Mouse (Mus musculus): ENCODE results near the gene Eif4g3. TPM values are rescaled to one million over a fixed set of nuclear protein-coding genes. Genes with fewer than 3 reads are reported as not detected.
"Not testable (repeated sequence)": the region's sequence is repeated elsewhere in the genome, so short reads cannot be mapped to it uniquely, and the experiment has no call there.

The Eif4g3 gene
- total RNA-seq, 1 experiment from 2014 or later = 41.2 TPM

- ATAC-seq (replicated peaks in 1 of 2; ENCODE audit: insufficient read depth in 1 of 2, low FRiP score in 2 of 2, low TSS enrichment in 1 of 2, low read depth in 1 of 2, poor library complexity in 2 of 2, severe bottlenecking in 2 of 2) = no peak
Observed at GRCm38 (mm10) chr4:138040589-138040988, 47.8 kb downstream of the Eif4g3 start.

- ATAC-seq (replicated peaks in 1 of 2; ENCODE audit: insufficient read depth in 1 of 2, low FRiP score in 2 of 2, low TSS enrichment in 1 of 2, low read depth in 1 of 2, poor library complexity in 2 of 2, severe bottlenecking in 2 of 2) = no peak
Observed at GRCm38 (mm10) chr4:138041566-138042256, 48.9 kb downstream of the Eif4g3 start.

- no peak for ATAC-seq (replicated peaks in 1 of 2; ENCODE audit: insufficient read depth in 1 of 2, low FRiP score in 2 of 2, low TSS enrichment in 1 of 2, low read depth in 1 of 2, poor library complexity in 2 of 2, severe bottlenecking in 2 of 2)
Observed at GRCm38 (mm10) chr4:138042257-138042589, 49.4 kb downstream of the Eif4g3 start.

GRCm38 (mm10) chr4:138042625-138043024 is 49.8 kb downstream of the Eif4g3 start:
- no peak for ATAC-seq (replicated peaks in 1 of 2; ENCODE audit: insufficient read depth in 1 of 2, low FRiP score in 2 of 2, low TSS enrichment in 1 of 2, low read depth in 1 of 2, poor library complexity in 2 of 2, severe bottlenecking in 2 of 2)

GRCm38 (mm10) chr4:138044841-138045500 is 52.1 kb downstream of the Eif4g3 start:
- ATAC-seq (replicated peaks in 1 of 2; ENCODE audit: insufficient read depth in 1 of 2, low FRiP score in 2 of 2, low TSS enrichment in 1 of 2, low read depth in 1 of 2, poor library complexity in 2 of 2, severe bottlenecking in 2 of 2) = no peak

- ATAC-seq (replicated peaks in 1 of 2; ENCODE audit: insufficient read depth in 1 of 2, low FRiP score in 2 of 2, low TSS enrichment in 1 of 2, low read depth in 1 of 2, poor library complexity in 2 of 2, severe bottlenecking in 2 of 2) = no peak
Observed at GRCm38 (mm10) chr4:138045809-138046208, 53.0 kb downstream of the Eif4g3 start.

GRCm38 (mm10) chr4:138046371-138046770 is 53.5 kb downstream of the Eif4g3 start:
- ATAC-seq (replicated peaks in 1 of 2; ENCODE audit: insufficient read depth in 1 of 2, low FRiP score in 2 of 2, low TSS enrichment in 1 of 2, low read depth in 1 of 2, poor library complexity in 2 of 2, severe bottlenecking in 2 of 2) = no peak

- no peak for ATAC-seq (replicated peaks in 1 of 2; ENCODE audit: insufficient read depth in 1 of 2, low FRiP score in 2 of 2, low TSS enrichment in 1 of 2, low read depth in 1 of 2, poor library complexity in 2 of 2, severe bottlenecking in 2 of 2)
Observed at GRCm38 (mm10) chr4:138049547-138049946, 56.7 kb downstream of the Eif4g3 start.

GRCm38 (mm10) chr4:138051488-138051887 is 58.7 kb downstream of the Eif4g3 start:
- ATAC-seq (replicated peaks in 1 of 2; ENCODE audit: insufficient read depth in 1 of 2, low FRiP score in 2 of 2, low TSS enrichment in 1 of 2, low read depth in 1 of 2, poor library complexity in 2 of 2, severe bottlenecking in 2 of 2) = no peak

- no peak for ATAC-seq (replicated peaks in 1 of 2; ENCODE audit: insufficient read depth in 1 of 2, low FRiP score in 2 of 2, low TSS enrichment in 1 of 2, low read depth in 1 of 2, poor library complexity in 2 of 2, severe bottlenecking in 2 of 2)
Observed at GRCm38 (mm10) chr4:138056658-138057057, 63.8 kb downstream of the Eif4g3 start.

GRCm38 (mm10) chr4:138057196-138057754 is 64.5 kb downstream of the Eif4g3 start:
- not testable (repeated sequence) for ATAC-seq (replicated peaks in 1 of 2; ENCODE audit: insufficient read depth in 1 of 2, low FRiP score in 2 of 2, low TSS enrichment in 1 of 2, low read depth in 1 of 2, poor library complexity in 2 of 2, severe bottlenecking in 2 of 2)

- ATAC-seq (replicated peaks in 1 of 2; ENCODE audit: insufficient read depth in 1 of 2, low FRiP score in 2 of 2, low TSS enrichment in 1 of 2, low read depth in 1 of 2, poor library complexity in 2 of 2, severe bottlenecking in 2 of 2) = no peak
Observed at GRCm38 (mm10) chr4:138061161-138061560, 68.3 kb downstream of the Eif4g3 start.

- ATAC-seq (replicated peaks in 1 of 2; ENCODE audit: insufficient read depth in 1 of 2, low FRiP score in 2 of 2, low TSS enrichment in 1 of 2, low read depth in 1 of 2, poor library complexity in 2 of 2, severe bottlenecking in 2 of 2) = no peak
Observed at GRCm38 (mm10) chr4:138063372-138064265, 70.8 kb downstream of the Eif4g3 start.

- no peak for ATAC-seq (replicated peaks in 1 of 2; ENCODE audit: insufficient read depth in 1 of 2, low FRiP score in 2 of 2, low TSS enrichment in 1 of 2, low read depth in 1 of 2, poor library complexity in 2 of 2, severe bottlenecking in 2 of 2)
Observed at GRCm38 (mm10) chr4:138064882-138065592, 72.2 kb downstream of the Eif4g3 start.

GRCm38 (mm10) chr4:138065593-138066169 is 72.9 kb downstream of the Eif4g3 start:
- no peak for ATAC-seq (replicated peaks in 1 of 2; ENCODE audit: insufficient read depth in 1 of 2, low FRiP score in 2 of 2, low TSS enrichment in 1 of 2, low read depth in 1 of 2, poor library complexity in 2 of 2, severe bottlenecking in 2 of 2)

- no peak for ATAC-seq (replicated peaks in 1 of 2; ENCODE audit: insufficient read depth in 1 of 2, low FRiP score in 2 of 2, low TSS enrichment in 1 of 2, low read depth in 1 of 2, poor library complexity in 2 of 2, severe bottlenecking in 2 of 2)
Observed at GRCm38 (mm10) chr4:138066421-138066820, 73.6 kb downstream of the Eif4g3 start.

GRCm38 (mm10) chr4:138067858-138068257 is 75.0 kb downstream of the Eif4g3 start:
- no peak for ATAC-seq (replicated peaks in 1 of 2; ENCODE audit: insufficient read depth in 1 of 2, low FRiP score in 2 of 2, low TSS enrichment in 1 of 2, low read depth in 1 of 2, poor library complexity in 2 of 2, severe bottlenecking in 2 of 2)

Measured in hematopoietic stem cell, adult 5-6 weeks (primary cell).